Mouse (Mus musculus): ENCODE results near the gene Cdh18.

DNA sequence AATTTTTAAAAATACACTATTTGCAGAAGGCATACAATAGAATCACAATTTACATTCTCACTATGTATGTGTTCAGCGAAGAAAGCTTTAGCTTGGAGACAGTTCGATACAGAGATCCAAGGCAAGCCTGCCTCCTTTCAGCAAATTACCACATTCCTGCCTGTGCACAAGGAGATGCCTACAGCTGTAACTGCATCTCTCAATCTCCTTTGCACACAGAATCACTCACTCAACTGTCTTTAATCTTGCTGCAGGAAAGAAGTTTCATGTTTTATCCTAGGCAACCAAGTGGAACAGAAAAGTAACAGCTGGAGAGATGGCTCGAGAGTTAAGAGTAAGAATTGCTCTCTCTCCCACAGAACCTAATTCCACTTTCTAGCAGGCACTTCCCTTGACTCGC, 729.6 kb downstream of the Cdh18 start:
- no peak for TF ChIP-seq CTCF (IDR thresholded peaks at IDR 0.05; ENCODE audit: low read depth)
- TF ChIP-seq EP300 (IDR thresholded peaks at IDR 0.05; ENCODE audit: low read depth): no peak
